Mouse (Mus musculus) gastrocnemius, postnatal 25 days (tissue): Measurements from ENCODE around the gene Zbtb2. TPM values are rescaled to one million over a fixed set of nuclear protein-coding genes. Genes with fewer than 3 reads are reported as not detected.
A peak's percentile ranks its signal among the peaks of the same experiment; 100 is the strongest.
"Not testable (repeated sequence)": the region's sequence is repeated elsewhere in the genome, so short reads cannot be mapped to it uniquely, and the experiment has no call there.

Experiments used
- DNase-seq: peaks from one replicate; pipeline ENCODE4 v3.0.0; 2022
- long read RNA-seq, 2 experiments: library from polyadenylated mRNA; stranded (forward); transcript quantifications; one replicate each; pipeline ENCODE4 v2.0.0; 2021
- total RNA-seq, 2 experiments: library from RNA; stranded (reverse); gene quantifications; 1 replicate in 1 of 2; 2 replicates in 1 of 2; pipeline ENCODE4 v1.2.3; 2021

Zbtb2 gene
- 1 to 10 TPM; 4.6 to 4.8 TPM for total RNA-seq
- long read RNA-seq, experiment 1, partial matches to known transcripts = 0 of 1 reads
- long read RNA-seq, experiment 1, other reads (novel, unspliced or antisense) = 0 of 1 reads
- long read RNA-seq, experiment 2, full-length matches to known transcripts = 6 of 6 reads
- long read RNA-seq, experiment 2, partial matches to known transcripts = 0 of 6 reads
- long read RNA-seq, experiment 2, other reads (novel, unspliced or antisense) = 0 of 6 reads

DNA sequence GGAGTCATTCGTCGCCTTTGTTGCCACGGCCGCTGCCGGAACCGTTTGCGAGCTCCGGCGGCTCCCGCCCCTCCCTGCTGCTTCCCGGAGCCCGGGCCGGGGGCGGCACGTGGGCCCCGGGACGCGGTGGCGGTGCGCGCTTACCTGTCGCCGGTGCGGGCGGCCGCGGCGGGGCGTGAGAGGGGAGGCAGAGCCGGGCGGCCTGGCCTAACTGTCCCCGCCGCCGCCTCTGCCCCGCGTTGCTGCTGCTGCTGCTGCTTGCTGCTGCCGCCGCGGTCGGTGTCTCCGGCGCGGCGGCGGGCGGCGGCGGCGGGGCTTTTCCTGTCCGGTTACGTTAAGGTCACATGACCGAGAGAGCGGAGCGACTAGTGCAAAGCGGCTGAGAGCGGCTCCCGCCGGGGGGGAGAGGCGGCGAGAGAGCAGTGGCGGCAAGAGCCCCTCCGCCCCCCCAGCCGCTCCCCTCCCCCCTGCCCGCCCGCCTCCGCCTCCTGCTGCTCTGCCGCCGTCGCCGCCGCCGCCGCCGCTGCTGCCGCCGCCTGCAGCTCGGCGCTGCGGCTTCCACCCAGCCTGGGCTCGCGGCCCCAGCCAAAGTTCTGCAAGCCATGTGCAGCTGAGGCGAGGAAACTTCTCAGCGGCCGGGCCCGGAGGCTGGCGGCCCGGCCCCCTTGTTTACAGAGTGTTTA, at the start of gene Zbtb2:
TSS of gene Zbtb2 (minus strand) at position 408 of the 683 bp plus-strand sequence.
- DNase-seq = peak; percentile 67

- no peak for DNase-seq
These were observed 47.5 kb upstream of the Zbtb2 start for GRCm38 (mm10) chr10:4435416-4435815.

DNA sequence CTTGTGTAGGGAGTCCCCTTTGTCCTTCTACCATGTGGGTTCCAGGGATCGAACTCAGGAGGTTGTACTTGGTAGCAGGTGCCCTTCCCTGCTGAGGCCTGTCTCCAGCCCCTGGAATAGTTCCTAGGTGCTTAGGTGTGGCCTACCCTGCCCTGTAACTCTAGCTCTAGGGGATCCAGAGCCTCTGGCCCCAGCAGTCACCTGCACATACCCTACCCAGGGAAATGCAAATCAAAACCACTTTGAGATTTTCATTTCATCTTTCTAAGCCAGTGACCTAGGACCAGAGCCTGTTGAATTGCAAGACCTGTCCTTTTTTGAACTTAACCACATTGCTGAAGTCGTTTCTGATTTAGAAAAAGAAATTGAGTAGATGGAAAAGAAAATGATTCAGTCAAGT, 46.0 kb upstream of the Zbtb2 start:
- DNase-seq = not testable (repeated sequence)

DNA sequence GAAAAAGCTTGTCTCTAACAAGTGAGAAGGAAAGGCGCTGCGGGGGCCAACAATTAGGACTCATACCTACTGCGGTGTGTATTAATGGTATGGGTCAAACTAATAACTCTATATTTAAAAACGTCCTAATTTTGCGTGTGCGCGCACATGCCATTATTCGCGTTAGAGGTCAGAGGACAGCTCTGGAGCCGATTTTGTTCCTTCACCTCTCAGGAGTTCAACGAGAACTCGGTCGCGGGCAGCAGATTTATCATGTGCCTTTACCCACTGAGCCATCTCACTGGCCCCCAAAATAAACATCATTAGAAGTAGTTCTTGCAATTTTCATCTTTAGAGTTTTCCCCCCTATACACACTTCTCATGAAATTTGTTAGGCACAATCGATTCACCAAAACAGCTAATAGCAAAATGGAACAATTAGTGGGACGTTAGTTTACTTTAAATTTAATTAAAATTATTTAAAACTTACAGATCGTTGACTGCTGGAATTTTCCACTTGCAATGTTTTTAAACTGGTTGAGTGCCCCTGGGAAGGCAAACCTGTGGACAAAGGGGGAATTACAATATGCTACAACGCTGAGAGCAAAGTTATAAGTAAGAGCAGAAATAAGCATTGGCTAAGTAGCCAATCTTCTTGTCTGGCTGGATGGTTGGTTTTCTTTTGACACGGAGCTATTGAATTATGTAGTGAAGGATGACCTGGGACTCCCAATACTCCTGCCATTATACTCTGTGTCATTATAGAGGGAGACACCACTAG, 45.3 kb upstream of the Zbtb2 start:
- DNase-seq = peak; percentile 8

DNA sequence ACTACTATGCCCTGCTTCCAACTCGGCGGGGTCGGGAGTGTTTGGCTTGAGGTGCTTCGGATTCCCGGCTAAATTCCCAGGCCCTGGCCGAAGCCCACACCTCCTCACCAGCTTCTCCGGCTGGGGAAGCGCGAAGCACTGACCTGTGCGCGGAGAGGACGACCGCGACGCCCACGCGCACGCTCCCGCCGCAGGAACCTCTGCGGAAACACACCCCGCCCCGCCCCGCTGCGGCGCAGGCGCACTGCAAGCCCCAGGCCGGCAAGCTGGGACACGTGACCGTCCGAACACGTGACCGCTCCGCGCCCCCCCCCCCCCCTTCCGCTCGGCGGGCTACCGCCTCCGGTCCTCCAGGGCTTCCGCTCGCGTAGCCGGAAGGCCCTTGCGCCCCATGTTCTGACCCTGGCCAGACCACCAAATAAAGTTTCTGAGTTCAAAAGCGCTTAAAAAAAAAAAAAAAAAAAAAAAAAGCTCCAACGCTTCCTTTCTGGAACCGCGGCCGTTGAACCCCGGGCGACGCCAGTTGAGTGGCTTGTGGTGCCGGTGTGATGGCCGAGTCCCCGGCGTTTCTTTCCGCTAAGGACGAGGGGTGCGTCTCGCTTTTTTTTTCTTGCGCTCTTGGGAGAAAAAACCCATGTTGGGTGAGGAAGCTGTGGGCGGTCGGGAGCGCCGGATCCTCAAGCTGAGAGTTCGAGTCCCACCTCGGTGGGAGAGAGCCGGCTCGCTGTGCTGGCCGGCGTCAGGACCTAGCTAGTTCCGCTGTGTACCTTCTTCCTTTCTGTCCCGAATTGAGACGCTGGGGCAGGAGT, 44.4 kb upstream of the Zbtb2 start, which contains the start of the genes Rmnd1 and Armt1:
TSS of gene Rmnd1 (minus strand) at position 266 of the 809 bp plus-strand sequence.
TSS of gene Armt1 (plus strand) at position 345 of the 809 bp plus-strand sequence.
- DNase-seq = peak; percentile 96

DNA sequence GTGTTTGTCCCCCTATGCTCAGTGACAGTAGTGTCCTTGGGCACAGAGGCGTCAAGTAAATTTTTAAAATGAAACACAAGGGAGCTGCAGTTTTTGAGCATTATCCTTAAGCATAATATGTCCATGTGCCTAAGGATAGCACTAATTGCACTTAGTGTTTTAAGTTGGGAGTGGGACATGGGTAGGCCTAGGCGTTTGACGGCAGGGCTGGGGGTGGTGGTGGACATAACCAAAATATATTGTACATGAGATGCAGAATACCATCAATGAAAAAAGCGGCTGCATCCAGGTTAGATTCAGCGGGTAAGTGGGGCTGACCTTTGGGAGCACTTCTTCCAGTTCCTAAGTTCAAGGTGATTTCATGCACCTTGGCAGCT, 43.8 kb upstream of the Zbtb2 start:
- no peak for DNase-seq

- peak; percentile 19 for DNase-seq
These were observed 42.9 kb upstream of the Zbtb2 start for GRCm38 (mm10) chr10:4430826-4431225.

GRCm38 (mm10) chr10:4430399-4430798, 42.5 kb upstream of the Zbtb2 start:
- no peak for DNase-seq

DNA sequence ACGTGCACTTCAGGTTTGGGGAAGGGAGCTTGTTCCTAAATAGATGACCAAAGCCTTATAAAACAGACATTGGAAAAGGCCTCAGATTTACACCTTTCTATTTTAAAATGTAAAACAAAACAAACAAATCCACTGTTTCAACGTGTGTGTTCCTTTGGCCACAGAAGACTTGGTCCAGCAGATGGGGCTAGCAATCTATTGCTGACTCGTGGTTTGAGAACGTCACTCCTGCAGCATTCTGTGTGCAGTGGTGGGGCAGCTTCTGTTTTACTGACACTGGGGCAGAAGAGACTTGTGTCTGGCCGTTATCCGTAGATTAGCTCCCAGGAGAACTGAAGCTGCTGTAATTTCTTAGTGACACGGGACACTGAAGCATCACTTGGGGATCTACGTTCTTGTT, 37.3 kb upstream of the Zbtb2 start:
- no peak for DNase-seq

GRCm38 (mm10) chr10:4407191-4407590, 19.3 kb upstream of the Zbtb2 start:
- no peak for DNase-seq

- no peak for DNase-seq
These were observed 17.6 kb upstream of the Zbtb2 start for GRCm38 (mm10) chr10:4405511-4405910.

DNA sequence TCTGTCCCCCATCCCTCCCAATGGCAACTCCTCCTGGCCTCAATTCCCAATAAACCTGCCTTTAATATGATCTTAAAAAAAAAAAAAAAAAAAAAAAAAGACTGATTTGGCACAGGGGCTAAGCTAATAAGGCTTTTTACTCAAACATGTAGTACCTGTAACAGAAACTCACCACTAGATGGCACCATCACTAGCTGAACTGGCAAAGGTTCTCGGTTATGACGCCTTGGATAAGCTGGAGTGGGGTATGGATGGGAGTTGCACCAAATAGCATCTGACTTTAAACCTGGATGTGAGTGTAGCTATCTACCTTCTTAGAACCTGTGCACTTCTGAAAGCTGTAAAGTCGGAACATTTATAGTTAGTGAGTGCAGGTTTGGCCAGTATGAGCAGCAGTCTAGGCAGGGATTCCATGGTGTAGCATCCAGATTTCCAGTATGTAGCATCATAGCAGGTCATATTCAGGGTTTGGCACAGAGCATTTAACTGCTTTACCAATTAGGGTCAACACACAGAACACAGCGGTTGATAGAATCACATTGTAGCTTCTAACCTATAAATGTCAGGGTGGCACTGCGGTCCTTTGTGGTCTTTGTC, 17.1 kb upstream of the Zbtb2 start:
- DNase-seq = no peak

GRCm38 (mm10) chr10:4398058-4398457, 10.2 kb upstream of the Zbtb2 start:
- DNase-seq = no peak

DNA sequence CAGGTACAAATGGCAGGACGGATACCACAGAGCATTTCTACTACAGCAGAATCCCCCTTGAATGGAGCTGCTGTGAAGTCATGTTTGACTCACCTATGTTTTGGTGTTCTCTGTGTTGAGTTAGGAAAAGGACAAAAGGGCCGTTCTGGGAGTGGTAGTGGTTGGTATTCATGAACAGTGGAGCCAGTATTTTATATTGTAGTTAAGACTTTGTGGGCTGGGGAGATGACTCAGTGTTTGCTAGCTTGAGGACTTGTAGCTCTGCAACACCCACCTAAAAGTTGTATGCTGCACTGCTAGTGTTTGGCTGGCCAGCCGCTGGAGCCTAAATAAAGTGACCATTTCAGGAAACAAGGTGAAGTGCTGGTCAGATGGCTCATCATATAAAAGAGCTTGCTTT, 7.4 kb upstream of the Zbtb2 start:
- no peak for DNase-seq

DNA sequence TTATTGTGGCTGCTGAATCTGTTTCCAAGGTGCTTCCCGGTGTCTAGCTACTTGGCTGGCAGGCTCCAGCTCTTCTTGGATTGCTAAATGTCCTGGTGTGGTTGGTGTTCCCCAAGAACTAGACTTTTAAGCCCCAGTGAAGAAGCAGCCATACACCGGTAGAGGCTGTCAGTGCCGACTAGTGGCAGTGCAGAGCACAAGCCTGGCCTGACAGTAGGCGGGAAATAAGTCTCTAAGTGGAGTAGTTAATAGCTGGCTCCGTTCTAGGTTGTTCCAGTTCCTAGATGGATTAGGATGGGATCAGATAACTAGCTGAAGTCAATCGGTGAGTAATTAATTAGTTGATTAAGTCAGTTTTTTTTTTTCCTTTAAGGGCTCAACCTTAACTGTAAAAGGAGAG, 3.9 kb upstream of the Zbtb2 start:
- peak; percentile 16 for DNase-seq

DNA sequence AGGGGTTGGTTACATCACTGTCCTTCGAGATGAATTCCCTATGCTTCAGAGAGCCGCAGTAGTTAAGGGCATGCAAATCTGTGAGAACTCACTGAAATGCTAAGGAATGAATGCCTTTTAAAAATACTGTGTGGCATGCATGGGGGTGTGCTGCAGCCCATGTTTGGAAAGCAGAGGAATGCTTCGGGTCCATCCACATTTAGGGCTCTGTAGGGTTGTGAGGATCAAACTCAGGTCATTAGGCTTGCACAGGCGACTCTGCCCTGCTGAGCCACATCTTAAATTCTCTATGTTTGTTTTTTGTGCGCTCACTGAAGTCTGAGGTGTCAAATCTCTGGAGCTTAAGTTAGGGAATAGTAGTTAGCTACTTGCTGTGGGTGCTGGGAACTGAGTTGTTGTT, 3.2 kb upstream of the Zbtb2 start:
- DNase-seq = no peak

DNA sequence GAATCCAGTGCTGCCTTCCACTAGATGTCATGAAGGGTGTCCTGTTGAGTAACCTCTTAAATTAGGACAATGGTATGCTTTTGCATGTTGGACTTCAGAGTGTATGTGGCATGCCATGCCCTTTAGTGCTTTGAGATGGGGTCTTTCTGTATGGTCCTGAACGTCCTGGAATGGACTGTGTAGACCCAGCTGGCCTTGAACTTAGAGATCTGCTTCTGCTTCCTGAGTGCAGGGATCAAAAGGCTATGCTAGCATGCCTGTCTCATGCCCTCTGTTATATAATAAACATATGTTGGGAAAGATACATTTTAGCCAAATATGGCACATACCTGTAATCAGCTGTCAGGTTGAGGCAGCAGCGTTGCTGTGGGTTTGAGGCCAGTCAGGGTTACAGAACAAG, 2.6 kb upstream of the Zbtb2 start:
- DNase-seq = no peak

DNA sequence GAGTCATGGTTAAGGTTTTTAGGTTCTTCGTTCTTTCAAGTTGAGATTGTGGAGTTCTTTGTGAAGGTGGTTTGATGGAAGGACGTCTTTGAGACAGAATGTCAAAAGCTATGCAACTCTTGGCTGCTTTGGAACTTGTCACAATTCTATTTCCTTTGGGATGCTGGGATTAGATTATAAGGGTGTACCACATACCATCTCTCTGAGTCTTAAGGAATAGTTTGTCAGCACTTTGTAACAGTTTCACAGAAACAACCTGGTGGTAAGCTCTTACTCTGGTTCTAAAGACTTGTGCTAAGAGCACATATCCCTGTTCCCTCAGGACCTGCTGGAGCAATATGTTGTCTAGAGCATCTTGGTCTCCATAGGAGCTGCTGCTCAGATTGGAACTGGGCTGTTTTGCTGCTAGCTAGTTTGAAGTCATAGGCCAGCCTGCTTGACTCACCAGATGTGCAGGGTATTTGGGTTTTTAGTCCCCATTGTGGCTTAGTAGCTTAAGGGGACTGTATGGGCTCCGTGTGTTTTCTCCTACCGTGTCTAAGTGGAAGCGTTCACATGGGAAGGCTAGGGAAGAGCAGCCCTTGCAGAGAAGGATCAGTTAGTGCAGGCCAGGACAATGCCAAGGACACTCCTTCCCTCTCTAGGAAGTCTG, 1.7 kb upstream of the Zbtb2 start:
- DNase-seq = no peak

- no peak for DNase-seq
These were observed 1.1 kb upstream of the Zbtb2 start for GRCm38 (mm10) chr10:4389036-4389435.

GRCm38 (mm10) chr10:4388384-4388745, 457 bp upstream of the Zbtb2 start:
- peak; percentile 11 for DNase-seq
